Mouse (Mus musculus): ENCODE measurements at regions not wholly inside any gene's neighbourhood (a gene's known extent, or its start where the extent isn't known, plus 50 kb on each side); places are given as distances from the start of the nearest gene placed in this dataset.
A peak's percentile ranks its signal among the peaks of the same experiment; 100 is the strongest.

DNA sequence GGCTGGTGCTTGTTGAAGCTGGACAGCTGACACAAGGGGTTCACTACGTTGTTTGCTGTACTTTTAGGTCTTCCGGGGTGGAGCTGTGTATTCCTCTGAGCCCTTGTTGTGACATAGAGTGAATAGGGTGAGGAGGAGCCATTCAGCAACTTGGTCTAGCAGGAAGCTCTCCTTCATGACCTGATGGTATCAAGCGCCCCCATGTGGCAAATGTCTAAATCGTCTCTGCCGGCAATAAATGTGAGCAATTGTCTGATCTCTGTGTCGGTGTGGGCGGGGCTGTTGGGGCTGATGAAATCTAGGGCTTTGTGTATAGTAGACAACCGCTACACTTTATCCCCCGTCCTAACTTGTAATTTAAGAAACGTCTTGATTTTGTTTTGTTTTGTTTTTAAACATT lies 79.2 kb upstream of the Serbp1 start:
- ATAC-seq (replicated peaks; ENCODE audit: low FRiP score, low TSS enrichment, poor library complexity, severe bottlenecking): peak; percentile 64

DNA sequence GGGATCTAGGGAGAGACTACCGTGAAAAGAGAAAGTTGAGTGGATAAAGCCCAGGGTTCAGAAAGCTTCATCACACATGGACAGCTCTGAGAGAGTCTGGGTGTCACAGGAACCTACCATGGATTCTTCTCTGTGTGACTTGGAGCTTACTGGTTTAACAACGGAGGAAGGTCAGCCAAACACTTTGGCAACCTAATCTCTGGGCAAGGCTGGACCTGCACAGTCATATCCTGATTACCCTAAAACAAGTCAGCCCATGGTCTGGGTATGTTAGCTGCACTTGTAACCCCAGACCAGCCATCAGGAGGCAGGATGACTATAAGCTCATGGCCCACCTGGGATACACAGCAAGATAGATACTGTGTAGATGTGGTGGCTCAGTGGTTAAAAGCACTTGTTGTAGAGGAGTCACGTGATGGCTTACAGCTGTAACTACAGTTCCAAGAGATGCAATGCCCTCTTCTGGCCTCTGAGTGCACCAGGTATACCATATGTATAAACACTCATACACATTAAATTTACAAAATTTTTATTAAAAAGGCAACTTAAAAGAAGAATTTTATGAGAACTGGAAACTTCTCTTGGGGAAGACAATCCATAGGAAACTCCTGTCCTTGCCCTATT lies 85.0 kb upstream of the Serbp1 start:
- ATAC-seq (replicated peaks; ENCODE audit: low FRiP score, low TSS enrichment, poor library complexity, severe bottlenecking): 0 out of 2 replicates have a peak, but pooled peaks have one; percentile 33

DNA sequence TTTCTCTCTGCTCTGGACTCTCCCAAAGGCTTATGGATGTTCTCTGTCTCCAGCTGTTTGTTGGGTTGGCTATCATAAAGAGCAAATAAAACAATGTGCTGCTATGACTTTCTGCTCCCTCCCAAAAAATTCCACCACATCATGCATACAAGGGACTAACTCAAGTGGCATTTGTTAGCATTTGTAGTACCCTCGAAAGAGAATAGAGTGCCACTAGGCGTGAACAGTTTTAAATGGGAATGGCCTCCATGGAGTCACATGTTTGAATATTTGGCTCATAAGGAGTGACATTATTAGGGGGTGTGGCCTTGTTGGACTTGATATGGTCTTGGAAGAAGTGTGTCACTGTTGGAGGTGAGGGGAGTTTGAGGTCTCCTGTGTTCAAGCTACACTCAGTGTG lies 86.5 kb upstream of the Serbp1 start:
- no peak for ATAC-seq (replicated peaks; ENCODE audit: low FRiP score, low TSS enrichment, poor library complexity, severe bottlenecking)

DNA sequence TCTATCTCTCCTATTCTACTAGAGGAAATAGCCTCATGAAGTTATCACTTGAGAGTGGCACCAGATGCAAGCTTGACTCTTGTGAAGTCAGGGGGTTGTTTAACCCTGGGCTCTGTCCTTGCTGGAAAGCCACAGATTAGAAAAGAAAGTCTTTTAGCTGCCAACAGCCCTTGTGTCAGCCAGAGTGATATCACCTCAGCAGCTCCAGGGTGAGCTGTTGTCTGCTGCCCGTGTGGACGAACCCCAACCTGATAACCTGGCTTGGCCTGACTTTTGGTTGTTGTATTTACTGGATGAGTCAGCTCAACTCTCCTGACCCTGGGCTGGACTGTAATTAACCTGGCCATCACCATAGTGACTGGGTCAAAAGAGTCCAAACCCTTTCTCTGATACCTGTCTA lies 88.6 kb upstream of the Serbp1 start:
- ATAC-seq (replicated peaks; ENCODE audit: low FRiP score, low TSS enrichment, poor library complexity, severe bottlenecking): peak; percentile 92

DNA sequence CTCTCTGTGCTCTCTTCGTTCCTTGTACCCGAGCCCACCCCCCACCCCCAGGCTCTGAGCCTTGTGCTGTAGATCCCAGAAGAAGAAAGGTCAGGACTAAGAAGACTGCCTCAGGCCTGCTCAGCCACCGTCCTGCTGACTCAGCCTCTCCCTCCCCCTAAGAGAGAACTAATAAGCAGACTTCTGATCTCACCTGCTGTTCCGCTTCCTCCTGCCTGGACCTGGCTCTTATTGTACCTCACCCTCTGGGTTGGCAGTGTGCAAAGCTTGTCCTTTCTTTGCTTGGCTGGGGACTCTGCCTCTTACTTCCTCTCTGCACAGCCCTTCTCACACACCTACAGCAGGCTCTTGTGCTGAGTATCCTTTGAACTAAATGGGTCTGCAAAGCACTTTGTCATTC lies 91.3 kb upstream of the Serbp1 start:
- no peak for ATAC-seq (replicated peaks; ENCODE audit: low FRiP score, low TSS enrichment, poor library complexity, severe bottlenecking)

DNA sequence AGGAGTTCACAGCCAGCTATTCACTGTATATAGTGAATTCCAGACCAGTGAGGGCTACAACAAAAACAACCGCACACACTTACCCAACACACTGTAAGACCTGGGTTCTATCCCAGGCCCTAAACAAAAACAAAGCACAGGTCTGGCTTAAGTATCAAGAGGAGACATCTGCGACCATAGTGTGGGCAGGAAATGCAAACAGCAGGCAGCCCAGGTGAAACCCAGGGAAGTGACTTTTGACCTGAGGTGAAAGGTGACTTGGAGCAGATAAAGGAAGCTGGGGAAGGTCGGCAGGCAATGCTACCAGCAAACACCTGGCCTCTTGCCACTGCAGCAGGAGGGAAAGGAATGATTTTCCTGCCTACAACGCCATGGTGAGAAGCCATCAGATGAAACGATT lies 92.0 kb upstream of the Serbp1 start:
- no peak for ATAC-seq (replicated peaks; ENCODE audit: low FRiP score, low TSS enrichment, poor library complexity, severe bottlenecking)

DNA sequence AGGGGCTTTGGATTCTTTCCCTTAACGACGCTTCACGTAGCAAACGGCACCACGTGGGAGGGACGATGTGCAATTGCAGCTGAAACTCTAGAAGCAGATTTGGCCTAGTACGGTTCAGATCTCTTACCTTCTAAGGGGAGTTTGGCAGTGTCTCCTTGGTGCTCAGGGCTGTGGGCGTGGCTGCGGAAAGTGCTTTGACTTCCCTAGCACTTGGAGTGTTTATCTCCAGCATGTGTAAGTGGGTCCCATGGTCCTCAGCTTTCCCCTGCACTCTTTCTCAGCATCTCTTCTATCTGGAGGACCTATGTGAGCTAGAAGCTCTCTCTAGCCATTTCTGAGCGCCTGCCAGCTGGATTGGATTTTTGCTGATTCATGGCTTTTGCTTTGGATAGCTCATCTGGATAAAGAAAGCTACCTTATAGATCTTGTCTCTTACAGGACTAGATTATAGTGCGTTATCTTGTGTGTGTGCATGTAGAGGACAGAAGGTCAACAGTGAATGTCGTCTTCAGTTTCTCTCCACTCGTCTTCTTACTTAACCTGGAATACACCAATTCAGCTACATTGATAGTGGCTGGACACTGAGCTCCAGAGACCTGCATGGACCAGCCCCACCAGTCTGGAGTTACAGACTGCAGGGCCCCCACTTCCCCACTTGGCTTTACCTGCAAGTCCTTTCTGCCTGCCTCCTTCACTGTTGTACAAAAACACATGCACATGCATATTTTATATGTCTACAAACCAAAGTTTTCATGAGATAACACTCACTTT lies 92.8 kb upstream of the Serbp1 start:
- 0 out of 2 replicates have a peak, but pooled peaks have one; percentile 14 for ATAC-seq (replicated peaks; ENCODE audit: low FRiP score, low TSS enrichment, poor library complexity, severe bottlenecking)

DNA sequence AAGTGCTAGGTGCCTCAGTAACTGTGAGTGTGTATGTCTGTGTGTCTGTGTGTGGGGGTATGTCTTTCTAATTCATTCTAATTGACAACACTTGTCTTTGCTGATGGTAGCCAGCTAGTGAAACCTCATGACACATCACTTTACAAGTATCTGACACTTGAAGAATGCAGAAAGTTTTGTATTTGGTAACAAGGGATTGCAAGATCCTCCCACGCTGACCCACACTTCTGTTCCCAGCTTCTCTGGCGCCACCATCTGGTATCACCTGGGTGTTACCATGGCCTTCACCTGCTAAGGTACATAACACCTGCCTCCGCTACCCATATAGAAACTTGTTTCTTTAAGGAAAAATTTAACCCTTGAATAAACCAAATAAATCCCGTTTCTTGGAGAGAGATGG lies 95.8 kb upstream of the Serbp1 start:
- ATAC-seq (replicated peaks; ENCODE audit: low FRiP score, low TSS enrichment, poor library complexity, severe bottlenecking): 0 out of 2 replicates have a peak, but pooled peaks have one; percentile 16

DNA sequence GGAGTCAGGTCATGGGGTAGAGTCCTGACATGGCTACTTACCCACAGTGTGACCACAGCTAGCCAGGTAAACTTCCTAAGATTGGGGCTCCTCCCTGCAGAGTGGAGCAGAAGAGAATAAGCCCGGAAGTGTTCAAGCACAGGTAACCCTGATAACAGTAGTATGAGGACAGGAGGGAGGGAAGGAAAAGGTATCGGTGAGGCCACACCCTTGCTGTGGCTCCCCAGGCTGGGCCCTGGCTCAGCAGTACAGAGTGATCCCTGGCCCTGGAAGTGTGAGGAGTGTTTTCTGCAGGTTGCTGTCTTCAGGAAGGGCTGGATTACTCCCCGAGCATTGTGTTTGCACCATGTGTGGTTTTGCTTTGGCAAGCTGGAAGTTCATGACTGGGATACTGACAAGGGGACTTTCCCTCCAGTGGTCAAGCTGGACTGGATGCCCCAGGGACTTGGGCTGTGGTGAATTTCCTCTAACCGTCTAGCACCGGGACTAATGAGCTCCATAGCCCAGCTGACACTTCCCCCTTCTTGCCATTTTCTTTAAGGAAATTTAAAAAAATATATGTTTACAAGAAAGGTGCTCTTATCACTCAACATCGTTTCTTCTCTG lies 97.2 kb upstream of the Serbp1 start:
- no peak for ATAC-seq (replicated peaks; ENCODE audit: low FRiP score, low TSS enrichment, poor library complexity, severe bottlenecking)

DNA sequence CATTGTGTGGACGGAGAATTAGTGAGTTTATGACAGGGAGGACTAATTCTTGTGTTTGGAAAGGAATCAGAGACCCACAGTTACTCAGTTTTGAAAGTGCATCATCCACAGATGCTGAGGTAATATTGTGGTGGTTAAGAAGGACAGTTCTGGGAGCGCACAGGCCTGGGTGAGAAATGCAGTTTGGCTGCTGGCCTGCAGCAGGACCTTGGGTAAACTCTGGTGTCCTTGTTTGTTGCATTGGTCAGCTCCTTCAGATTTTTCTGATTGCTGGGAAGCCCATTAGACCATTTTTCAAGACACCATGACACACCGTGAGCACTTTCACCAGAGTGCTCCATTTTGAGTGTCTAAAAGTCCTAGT lies 99.0 kb upstream of the Serbp1 start:
- no peak for ATAC-seq (replicated peaks; ENCODE audit: low FRiP score, low TSS enrichment, poor library complexity, severe bottlenecking)

DNA sequence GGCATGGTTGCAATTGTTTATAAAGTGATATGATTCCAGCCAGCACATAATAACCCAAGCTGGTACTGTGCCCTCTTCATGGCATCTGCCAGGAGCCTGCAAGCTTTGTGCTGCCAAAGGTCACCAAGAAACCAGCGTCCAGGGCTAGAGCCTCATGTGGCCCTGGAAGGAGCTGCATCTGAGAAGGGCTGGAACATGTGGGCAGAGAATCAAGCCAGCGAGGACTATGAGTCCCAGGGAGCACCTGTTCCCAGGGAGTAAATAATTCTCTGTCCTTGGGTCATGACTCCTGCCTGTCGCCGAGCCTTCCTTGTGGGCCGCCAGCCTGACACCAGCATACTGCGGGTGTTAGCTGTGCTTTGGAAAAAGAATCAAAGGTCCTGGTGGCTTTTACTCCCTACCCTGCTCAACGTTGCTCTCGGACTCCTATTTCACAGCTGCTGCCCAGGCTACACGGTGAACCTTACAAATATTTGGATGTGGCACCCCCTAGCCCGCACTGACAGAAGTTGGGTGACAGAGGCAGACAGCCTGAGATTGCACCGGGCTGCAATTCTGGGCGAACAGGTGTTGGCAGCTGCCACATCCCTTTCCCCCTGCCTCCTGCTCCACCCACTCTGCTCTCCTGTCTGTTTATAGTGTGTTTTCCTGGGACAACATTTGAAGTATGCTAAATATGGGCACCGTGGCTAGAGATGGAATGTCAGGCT lies 99.5 kb upstream of the Serbp1 start:
- no peak for ATAC-seq (replicated peaks; ENCODE audit: low FRiP score, low TSS enrichment, poor library complexity, severe bottlenecking)

DNA sequence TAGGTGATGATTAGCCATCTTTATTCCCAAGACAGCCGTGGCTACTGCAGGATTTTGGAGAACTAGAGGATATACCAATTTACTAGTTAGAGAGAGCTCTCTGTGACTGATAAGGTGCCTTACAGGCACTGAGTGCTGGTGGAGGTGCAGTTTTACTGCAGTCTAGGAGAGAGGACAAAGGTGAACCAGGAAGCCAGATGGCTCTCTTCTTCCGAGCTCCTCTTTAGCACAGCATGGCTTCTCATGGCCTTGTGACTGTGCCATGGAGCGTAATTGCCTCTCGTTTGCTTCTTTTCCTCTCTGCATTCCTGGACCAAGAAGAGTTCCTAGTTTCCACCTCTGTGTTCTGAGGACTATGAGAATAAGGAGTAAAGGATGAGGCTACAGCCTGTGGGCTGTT lies 100.2 kb upstream of the Gadd45a start:
- no peak for ATAC-seq (replicated peaks; ENCODE audit: low FRiP score, low TSS enrichment, poor library complexity, severe bottlenecking)

DNA sequence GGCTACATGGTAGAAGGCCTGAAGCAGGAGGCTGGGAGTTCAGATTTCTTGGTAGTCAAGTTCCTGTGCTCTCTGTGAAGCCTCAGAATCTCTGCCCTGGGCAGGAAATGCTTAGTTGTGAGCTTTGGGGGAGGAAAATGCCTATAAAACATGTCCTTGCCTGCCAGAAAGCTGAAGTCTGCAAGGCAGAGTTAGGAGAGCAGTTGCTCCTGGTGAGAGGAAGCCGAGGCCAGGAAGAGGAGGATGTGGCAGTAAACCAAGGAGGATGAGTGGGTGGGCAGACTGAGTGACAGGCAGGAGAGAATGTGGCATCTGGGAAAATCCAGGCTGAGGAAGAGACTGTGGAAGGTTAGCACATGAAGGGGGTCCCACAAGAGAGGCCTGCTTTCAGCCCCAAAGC lies 97.7 kb upstream of the Gadd45a start:
- ATAC-seq (replicated peaks; ENCODE audit: low FRiP score, low TSS enrichment, poor library complexity, severe bottlenecking): no peak

DNA sequence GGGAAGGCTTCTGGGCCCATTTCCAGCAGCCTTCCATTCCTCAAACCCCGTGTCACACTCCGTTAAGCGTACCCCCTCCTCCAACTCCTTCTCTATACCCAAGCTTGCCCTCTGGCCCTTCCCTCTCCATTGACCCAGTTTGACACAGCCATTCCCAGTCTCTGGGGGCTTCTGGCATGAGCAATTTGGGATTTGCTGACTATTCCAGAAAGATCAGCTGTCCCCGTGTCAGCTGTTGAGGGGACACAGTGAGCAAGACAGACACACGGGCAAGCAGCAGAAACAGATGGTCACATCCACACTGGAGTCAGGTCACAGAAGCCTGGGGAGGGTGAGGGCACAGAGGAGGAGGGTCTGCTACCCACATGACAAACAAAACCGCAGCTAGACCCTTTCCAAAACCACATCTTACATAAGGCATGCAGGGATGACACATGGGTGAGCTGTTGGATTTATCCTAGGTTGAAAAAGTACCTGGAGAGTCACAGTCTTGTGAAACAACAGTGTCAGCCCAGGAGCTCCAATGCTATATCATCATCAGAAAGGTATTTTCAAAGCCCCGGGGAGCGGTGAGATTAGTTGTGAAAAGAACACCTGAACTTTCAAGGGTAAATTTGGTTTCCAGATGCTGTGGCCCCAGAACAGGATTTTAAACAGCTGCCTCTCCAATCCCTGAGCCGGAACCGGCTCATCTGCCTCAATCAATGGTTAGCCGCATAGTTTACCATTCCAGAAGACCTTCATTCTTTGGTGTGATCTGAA lies 93.5 kb upstream of the Gadd45a start:
- no peak for ATAC-seq (replicated peaks; ENCODE audit: low FRiP score, low TSS enrichment, poor library complexity, severe bottlenecking)

DNA sequence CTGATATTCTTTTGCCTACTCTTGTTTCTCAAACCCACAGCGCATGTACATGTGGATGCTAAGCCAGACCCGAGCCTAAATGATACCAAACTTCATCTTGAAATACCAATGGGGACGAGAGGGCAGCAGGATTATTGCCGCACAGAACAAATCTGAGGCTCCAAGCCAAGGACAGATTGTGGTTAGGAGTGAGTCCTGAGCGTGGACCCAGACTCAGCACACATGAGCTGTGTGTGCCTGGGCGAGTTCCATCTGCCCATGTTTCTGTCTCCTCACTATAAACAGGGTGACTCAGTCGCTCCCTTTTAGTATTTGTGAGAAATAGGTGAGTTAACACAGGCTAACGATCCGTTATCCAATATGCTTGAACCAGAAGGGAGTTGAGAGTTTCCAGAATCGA lies 92.4 kb upstream of the Gadd45a start:
- no peak for ATAC-seq (replicated peaks; ENCODE audit: low FRiP score, low TSS enrichment, poor library complexity, severe bottlenecking)

DNA sequence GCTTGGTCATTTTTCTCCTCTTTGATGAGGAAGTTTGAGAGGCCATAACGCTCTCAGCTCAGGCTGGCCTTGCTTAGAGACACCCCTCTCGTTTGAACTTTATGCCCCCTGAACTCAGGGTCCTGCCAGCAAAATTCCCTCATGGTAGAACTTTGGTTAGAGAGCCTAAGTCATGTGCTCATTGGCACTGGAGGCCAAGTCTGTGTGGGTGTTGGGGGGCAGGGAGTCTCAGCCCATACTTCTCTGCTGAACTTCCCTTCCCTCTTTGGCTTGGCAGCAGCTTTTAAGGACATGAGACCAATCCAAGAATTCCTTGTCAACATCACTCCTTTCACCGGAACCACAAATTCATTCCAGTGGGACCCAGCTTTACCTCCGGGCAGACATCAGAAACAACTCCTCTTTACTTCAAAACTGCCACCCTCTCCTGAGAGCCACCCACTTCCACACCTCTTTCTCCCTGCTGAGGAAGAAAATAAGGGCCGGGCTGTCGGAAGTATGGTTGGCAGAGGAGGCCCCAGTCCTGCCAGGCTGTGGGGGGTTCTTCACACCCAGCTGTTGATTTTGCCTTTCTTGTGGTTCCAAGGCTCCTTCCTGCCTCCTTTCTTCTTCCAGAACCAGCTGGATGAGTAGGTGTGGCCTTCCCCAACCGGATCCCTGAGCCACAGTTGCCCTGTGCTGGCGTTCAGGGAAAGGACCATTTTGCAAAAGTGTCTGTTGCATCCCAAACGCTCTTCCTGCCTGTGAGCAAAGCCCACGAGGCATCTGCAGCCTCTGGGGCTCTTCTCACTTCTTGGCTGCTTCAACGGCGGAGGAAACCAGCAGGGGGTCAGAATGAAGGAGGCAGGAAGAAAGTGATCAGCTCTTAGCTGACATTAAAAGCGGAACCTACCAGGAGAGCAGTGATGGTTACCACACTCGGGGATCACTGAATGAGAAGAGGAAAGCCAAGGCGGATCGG lies 91.5 kb upstream of the Gadd45a start:
- peak; percentile 51; the same call in 1 of the 2 replicates for ATAC-seq (replicated peaks; ENCODE audit: low FRiP score, low TSS enrichment, poor library complexity, severe bottlenecking)

DNA sequence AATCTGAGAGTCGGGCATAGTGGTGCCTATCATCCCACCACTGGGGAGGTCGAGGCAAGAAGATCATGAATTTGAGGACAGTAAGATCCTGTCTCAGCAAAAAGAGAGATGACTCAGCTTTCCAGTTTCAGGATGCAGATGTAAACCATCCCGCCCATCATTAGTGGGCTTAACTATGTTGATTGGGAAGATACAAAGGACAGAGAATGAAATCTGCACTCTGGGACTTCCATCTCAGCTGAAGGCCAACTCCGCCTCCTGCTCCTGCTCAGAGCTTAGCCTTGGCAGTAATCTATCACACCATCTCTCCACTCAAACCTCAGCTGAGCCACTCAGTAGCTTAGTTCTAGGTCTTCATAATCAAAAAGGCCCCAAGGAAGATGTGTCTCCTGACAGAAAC lies 90.5 kb upstream of the Gadd45a start:
- no peak for ATAC-seq (replicated peaks; ENCODE audit: low FRiP score, low TSS enrichment, poor library complexity, severe bottlenecking)

DNA sequence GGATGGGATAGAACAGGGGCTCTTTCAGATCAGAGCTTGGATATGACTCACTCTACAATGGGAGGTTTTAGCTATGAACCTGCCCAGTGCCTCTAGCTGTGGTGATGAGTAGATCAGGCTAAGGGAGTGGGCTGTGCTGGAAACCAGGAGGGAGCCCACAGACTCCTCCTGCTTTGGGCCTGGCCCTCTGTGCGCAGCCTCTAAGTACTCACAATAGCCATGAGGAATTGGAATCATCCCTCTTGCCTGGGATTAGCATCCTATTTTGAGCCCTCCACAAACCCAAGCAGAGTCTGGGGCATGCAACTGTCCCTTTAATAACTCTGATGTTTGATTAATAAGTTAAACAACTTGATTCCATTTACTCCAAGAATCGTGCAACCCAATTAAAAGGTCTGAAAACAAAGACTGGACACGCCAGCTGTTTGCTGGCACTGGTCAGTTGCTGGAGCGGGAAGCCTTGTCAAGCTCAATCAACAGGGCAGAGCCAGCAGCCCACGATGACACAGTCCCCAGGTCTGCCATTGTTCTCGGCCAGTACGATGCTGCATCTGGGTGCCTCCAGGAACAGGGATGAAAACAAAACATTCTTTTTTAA lies 88.6 kb upstream of the Gadd45a start:
- no peak for ATAC-seq (replicated peaks; ENCODE audit: low FRiP score, low TSS enrichment, poor library complexity, severe bottlenecking)

Data from megakaryocyte-erythroid progenitor cell, adult 5-6 weeks (primary cell).